Mouse (Mus musculus) ES-E14 (cell line): ENCODE measurements around the gene Itgad.

Experiments
- CHD2 ChIP-seq: IDR thresholded peaks from 2 replicates; pipeline ENCODE4 v1.6.1; 2014; ENCODE audit warnings: mild to moderate bottlenecking, low read depth, low read length, inconsistent platforms
- HCFC1 ChIP-seq: IDR thresholded peaks from 2 replicates; pipeline ENCODE4 v1.6.1; 2012; ENCODE audit warnings: low read length, inconsistent platforms, borderline replicate concordance; ENCODE audit not compliant: insufficient read depth
- MAFK ChIP-seq: IDR thresholded peaks from 2 replicates; pipeline ENCODE4 v1.6.1; 2014; ENCODE audit warnings: mild to moderate bottlenecking, low read depth, low read length, inconsistent platforms; ENCODE audit not compliant: insufficient read depth
- ZC3H11A ChIP-seq: IDR thresholded peaks from 2 replicates; pipeline ENCODE4 v1.6.1; 2012; ENCODE audit warnings: low read depth, mild to moderate bottlenecking, inconsistent platforms, low read length, borderline replicate concordance
- ZNF384 ChIP-seq: IDR thresholded peaks from 2 replicates; pipeline ENCODE4 v1.6.1; 2012; ENCODE audit warnings: low read depth, low read length, inconsistent platforms

DNA sequence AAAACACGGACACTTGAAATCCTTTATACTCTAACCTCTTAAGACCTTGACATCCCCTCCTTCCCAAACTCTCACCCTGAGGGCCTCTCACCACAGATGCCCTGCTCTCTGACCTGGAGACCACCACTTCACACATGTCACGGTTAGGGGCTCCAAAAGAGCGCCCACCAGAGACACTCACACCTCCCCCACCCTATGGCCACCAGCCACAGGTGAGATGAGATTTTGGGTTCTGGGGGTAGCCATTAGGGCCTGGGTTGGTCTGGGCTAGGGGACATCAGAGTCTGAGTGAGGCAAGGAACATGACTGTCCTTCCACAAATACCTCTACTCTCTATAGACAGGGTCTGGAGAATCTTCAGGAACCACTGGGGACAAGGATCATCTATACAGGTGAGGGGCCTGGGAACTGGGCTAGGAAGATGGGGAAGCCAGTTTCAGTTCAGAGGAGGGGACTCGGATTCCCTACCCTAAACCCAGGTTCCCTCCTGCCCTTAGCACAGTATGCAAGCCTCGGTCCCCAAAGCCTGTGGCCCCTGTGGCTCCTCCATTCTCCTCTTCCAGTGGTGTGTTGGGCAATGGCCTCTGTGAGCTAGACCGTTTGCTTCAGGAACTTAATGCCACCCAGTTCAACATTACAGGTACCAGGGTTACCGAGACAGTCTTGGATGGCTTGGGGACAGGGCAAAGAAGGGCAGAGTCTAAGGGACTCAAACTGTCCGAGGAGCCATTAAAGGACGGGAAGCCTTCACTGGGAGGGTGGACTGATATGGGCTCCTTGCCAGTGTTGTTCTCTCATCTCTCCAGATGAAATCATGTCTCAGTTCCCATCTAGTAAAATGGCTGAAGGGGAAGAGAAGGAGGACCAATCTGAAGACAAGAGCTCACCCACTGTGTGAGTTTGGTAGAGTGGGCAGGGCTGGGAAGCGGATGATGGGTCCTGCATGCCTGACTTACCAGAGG lies 94.2 kb downstream of the Itgad start:
- TF ChIP-seq CHD2 = no peak
- TF ChIP-seq MAFK = no peak
- no peak for TF ChIP-seq HCFC1
- TF ChIP-seq ZNF384 = no peak
- TF ChIP-seq ZC3H11A = no peak
